Mouse (Mus musculus) heart, adult 2 months (tissue): ENCODE measurements around the gene Gm26620. TPM values are rescaled to one million over a fixed set of nuclear protein-coding genes. Genes with fewer than 3 reads are reported as not detected.
A peak's percentile ranks its signal among the peaks of the same experiment; 100 is the strongest.

Experiments used
- DNase-seq, 2 experiments: peaks; one replicate each; pipeline ENCODE4 v3.0.0; 2021
- H3K27ac ChIP-seq: fragments of 200-600 bp; 2 replicates; pipeline ENCODE4 v1.8.1; 2022
- H3K27me3 ChIP-seq: fragments of 200-500 bp; 2 replicates; pipeline ENCODE4 v1.6.1; 2012; ENCODE audit warnings: mild to moderate bottlenecking, low read length, inconsistent platforms, mixed read lengths; ENCODE audit not compliant: control insufficient read depth, insufficient read depth
- H3K36me3 ChIP-seq: fragments of 200-500 bp; 2 replicates; pipeline ENCODE4 v1.6.1; 2012; ENCODE audit warnings: low read length, inconsistent platforms; ENCODE audit not compliant: control insufficient read depth, insufficient read depth
- H3K4me1 ChIP-seq: fragments of 200-500 bp; 2 replicates; pipeline ENCODE4 v1.6.1; 2011; ENCODE audit warnings: low read length; ENCODE audit not compliant: control insufficient read depth, insufficient read depth
- H3K4me3 ChIP-seq: fragments of 200-600 bp; 2 replicates; pipeline ENCODE4 v1.8.1; 2022
- H3K79me2 ChIP-seq: fragments of 200-500 bp; replicated peaks from 2 replicates; pipeline ENCODE4 v1.6.1; 2012; ENCODE audit warnings: mild to moderate bottlenecking, inconsistent platforms, low read length, moderate library complexity, mixed read lengths; ENCODE audit not compliant: control insufficient read depth, insufficient read depth
- H3K9ac ChIP-seq: fragments of 200-500 bp; 2 replicates; pipeline ENCODE4 v1.6.1; 2012; ENCODE audit warnings: low read depth, mild to moderate bottlenecking, control low read depth, inconsistent platforms, low read length, mixed read lengths
- CTCF ChIP-seq: fragments of 200-600 bp; IDR thresholded peaks from 2 replicates; pipeline ENCODE4 v1.8.1; 2022; ENCODE audit warnings: antibody characterized with exemption, mild to moderate bottlenecking, moderate library complexity
- EP300 ChIP-seq: fragments of 200-500 bp; IDR thresholded peaks from 2 replicates; pipeline ENCODE4 v1.6.1; 2011; ENCODE audit warnings: low read depth, low read length, control low read depth; ENCODE audit not compliant: insufficient read depth
- POLR2A ChIP-seq: fragments of 200-500 bp; IDR thresholded peaks from 2 replicates; pipeline ENCODE4 v1.6.1; 2011; ENCODE audit warnings: mild to moderate bottlenecking, low read depth, low read length, control low read depth; ENCODE audit not compliant: insufficient read depth
- WGBS: fragments of 180-500 bp; shearing (Covaris S2); methylation state at CpG from one replicate; pipeline ENCODE4 v1.1.7; 2018; 5-methylcytosine and 5-hydroxymethylcytosine counted together
- intact Hi-C: fragments of 180-260 bp; cut with DNase I; formaldehyde crosslinking; loops from one replicate; pipeline ENCODE4 v1.15.1; 2025
- polyA plus RNA-seq: library from polyadenylated mRNA; depleted of rRNA; stranded (reverse); fragments of >200 nt; gene quantifications from 2 replicates; pipeline ENCODE4 v1.2.3, GENCODE M21; 2012
- total RNA-seq, 2 experiments: library from RNA; stranded (reverse); gene quantifications; 2 replicates each; pipeline ENCODE4 v1.2.3; 2021

Gm26620 gene
- total and polyA plus RNA-seq, 3 experiments: 0.52 to 0.61 TPM; not detected in 1

GRCm38 (mm10) chr1:170891646-170892045 lies 6.8 kb downstream of the Gm26620 start:
- H3K4me3 ChIP-seq: no peak overlapping the region
- H3K36me3 ChIP-seq: no peaks in the 10 kb centered on the region
- TF ChIP-seq EP300: no peak
- no peak for TF ChIP-seq CTCF
- TF ChIP-seq POLR2A: no peak
- no peak overlapping the region for H3K9ac ChIP-seq
- H3K27me3 ChIP-seq: no peaks in the 10 kb centered on the region
- intact Hi-C loops: no loop called here
- DNase-seq: no peak
- H3K79me2 ChIP-seq: no peaks in the 10 kb centered on the region
- 62% methylated on average over 2 of the region's 2 CpGs for WGBS
- no peak overlapping the region for H3K27ac ChIP-seq
- H3K4me1 ChIP-seq: no peaks in the 10 kb centered on the region; the same call in 1 of the 2 replicates

DNA sequence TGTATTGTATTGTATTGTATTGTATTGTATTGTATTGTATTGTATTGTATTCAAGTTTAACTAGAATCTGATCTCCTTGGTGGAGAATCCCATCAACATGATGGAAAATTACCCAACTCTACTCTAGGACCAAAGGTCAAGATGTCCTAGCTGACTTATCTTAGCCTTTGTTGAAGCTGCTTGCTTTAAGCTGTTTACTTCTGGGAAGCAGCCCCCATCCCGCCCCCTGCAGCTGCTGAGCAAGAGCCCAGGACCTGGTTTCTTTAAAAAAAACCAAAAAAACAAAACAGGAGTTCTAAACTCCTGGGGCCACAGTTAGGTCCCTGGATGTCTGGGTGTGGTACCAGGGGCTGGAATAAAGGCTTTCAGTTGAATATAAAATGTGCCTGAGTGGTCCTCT lies 7.4 kb downstream of the Gm26620 start:
- no peaks in the 10 kb centered on the region for H3K79me2 ChIP-seq
- H3K9ac ChIP-seq: no peak overlapping the region
- H3K27ac ChIP-seq: no peak overlapping the region
- DNase-seq: no peak
- intact Hi-C loops: no loop called here
- no peaks in the 10 kb centered on the region for H3K36me3 ChIP-seq
- no peaks in the 10 kb centered on the region for H3K27me3 ChIP-seq
- no peak overlapping the region for H3K4me3 ChIP-seq
- H3K4me1 ChIP-seq: no peaks in the 10 kb centered on the region; the same call in 1 of the 2 replicates
- TF ChIP-seq POLR2A (no peak), EP300 (no peak), CTCF (no peak)
- WGBS: 71% methylated on average over 1 of the region's 1 CpGs

DNA sequence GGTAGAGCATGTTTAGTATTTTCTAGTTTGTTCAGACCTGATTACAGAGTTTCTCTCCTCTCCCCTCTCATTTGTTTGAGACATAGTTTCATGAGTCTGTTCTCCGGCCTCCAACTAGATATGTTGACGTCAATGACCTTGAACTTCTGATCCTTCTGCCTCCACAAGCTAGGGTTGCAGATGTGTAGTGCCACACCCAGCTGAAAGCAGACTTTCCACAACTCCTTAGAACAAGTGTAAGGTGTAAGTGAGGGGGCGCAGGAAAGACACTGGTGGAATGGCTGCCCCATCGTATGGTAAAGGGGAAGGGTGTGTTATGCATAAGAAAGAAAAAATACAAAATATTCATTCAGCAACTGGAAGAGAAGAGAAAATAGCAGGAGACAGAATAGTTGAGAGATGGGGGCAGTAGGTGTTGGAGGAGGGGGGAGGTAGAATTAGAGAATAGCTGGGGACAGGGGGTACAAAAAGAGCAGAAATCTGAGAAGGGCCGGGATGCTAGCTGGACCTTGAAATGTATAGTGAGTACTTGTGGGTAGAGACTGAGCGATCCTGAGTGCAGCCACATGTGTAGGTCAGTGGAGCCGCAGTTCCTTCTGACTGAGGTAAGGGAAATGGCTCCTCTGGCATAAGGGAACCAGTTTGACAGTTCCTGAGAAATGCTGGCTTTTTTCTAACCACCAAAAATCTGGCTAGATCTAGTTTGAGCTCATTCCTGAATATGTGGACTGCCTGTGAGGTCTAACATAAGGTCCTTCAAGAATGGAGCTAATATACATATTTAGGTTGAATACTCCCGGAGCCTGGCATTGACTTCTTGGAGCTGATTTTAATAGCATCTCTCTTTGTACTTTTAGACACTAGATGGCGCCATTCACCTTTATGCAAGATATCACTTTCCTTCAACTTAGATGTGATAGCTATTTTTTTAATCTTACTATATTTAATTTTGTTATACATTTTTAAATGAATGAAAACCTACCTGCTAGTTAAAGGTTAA lies 10.0 kb downstream of the Gm26620 start:
- intact Hi-C loops: no loop called here
- Histone ChIP-seq H3K27me3 (0 out of 2 replicates have a peak, but pooled peaks cover 1% of the 10 kb centered on the region), H3K27ac (no peak overlapping the region), H3K79me2 (no peaks in the 10 kb centered on the region), H3K4me1 (no peaks in the 10 kb centered on the region; the same call in 1 of the 2 replicates), H3K4me3 (no peak overlapping the region), H3K36me3 (no peaks in the 10 kb centered on the region), H3K9ac (no peak overlapping the region)
- no peak for DNase-seq
- WGBS: 61% methylated on average over 9 of the region's 9 CpGs
- TF ChIP-seq CTCF (peak; percentile 83), EP300 (no peak), POLR2A (no peak)

DNA sequence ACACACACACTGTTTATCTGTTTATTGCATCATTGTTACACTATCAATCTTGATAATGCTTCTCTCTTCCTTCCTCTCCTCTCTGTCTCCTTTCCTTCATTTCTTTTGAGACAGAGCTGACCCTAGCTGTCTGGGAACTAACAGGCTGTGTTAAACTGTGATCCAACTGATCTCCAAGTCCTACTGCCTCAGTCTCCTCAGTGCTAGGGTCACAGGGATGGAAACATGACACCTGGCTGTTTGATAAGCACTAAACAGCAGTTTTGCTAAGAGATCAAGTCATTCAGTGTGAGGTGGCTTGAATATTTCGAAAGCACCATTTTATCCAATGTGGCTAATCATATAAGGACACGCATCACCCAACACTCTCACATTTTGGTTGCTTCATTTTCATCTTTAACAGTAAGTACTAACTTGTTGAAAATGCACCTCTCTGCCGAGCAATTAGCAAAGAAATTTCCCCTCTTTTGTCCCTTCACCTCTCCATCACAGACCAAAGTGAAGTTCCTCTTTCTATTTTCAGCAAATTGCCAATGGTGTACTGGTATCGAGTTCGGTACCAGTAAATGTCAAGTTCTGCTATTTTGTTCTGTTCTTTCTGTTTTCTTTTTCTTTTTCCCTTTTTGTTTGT lies 11.9 kb downstream of the Gm26620 start:
- no peak overlapping the region for H3K4me3 ChIP-seq
- WGBS: 71% methylated on average over 5 of the region's 5 CpGs
- no peaks in the 10 kb centered on the region for H3K36me3 ChIP-seq
- H3K79me2 ChIP-seq: no peaks in the 10 kb centered on the region
- intact Hi-C loops: no loop called here
- DNase-seq: no peak
- no peak overlapping the region for H3K9ac ChIP-seq
- no peaks in the 10 kb centered on the region; the same call in 1 of the 2 replicates for H3K4me1 ChIP-seq
- H3K27me3 ChIP-seq: 0 out of 2 replicates have a peak, but pooled peaks cover 1% of the 10 kb centered on the region
- TF ChIP-seq CTCF (no peak), POLR2A (no peak), EP300 (no peak)
- no peak overlapping the region for H3K27ac ChIP-seq

DNA sequence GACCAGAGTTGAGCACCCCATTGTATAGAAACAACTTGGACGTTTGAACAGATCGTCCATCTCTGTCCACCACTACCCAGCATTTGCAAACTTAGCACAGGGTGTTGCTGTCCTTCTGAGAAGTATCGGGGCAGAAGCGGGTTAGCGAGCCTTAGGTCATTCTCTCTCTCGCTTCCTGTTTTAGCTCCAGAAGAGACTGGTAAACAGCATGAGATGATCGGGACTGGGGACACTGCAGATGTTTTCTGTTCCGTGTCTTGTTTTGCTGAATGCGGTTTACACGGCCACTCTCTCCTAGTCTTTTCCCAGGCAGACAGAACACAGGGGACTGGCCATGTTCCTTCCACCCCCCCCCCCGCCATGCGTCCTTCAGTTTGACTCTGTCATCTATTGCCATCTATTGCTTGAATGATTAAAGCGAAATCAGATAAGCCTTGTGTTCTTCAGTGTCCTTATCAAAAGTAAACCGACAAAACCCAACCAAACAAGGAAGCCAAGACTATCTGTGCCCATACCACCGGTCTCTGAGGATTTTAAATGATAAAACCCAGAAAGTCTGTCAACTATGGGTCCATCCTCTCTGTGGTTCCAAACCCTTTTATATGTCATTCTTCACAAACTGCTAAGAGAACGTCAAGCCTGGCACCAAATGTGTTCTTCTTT lies 13.7 kb downstream of the Gm26620 start:
- peak in 1 of 2 experiments; percentile 31 for DNase-seq
- Histone ChIP-seq H3K4me3 (no peak overlapping the region), H3K4me1 (no peaks in the 10 kb centered on the region; the same call in 1 of the 2 replicates), H3K9ac (no peak overlapping the region), H3K79me2 (no peaks in the 10 kb centered on the region), H3K27ac (no peak overlapping the region), H3K27me3 (0 out of 2 replicates have a peak, but pooled peaks cover 1% of the 10 kb centered on the region), H3K36me3 (no peaks in the 10 kb centered on the region)
- intact Hi-C loops: no loop called here
- no peak for TF ChIP-seq CTCF
- TF ChIP-seq EP300: no peak
- no peak for TF ChIP-seq POLR2A
- 52% methylated on average over 16 of the region's 16 CpGs for WGBS
